Mouse (Mus musculus): ENCODE results near the gene Fxr2. TPM values are rescaled to one million over a fixed set of nuclear protein-coding genes. Genes with fewer than 3 reads are reported as not detected.

The Fxr2 gene
- total and polyA plus RNA-seq, 2 experiments from 2014 or later = 23.3 to 79.6 TPM

GRCm38 (mm10) chr11:69662213-69662966 is 29.6 kb downstream of the Fxr2 start, which contains the start of gene Mpdu1:
TSS of gene Mpdu1 (minus strand) at chr11:69662642.
- Histone ChIP-seq H3K36me3 (ENCODE audit: insufficient read depth, low read length) (peaks cover 35% of the 10 kb centered on the region), H3K27ac (peak within 1 kb of the TSS; percentile 94), H3K27me3 (ENCODE audit: insufficient read depth, low read length) (no peaks in the 10 kb centered on the region), H3K4me1 (ENCODE audit: insufficient read depth, low read length) (no peaks in the 10 kb centered on the region), H3K4me2 (ENCODE audit: low read depth, low read length) (peak within 1 kb of the TSS; percentile 54), H3K4me3 (ENCODE audit: low read length) (peak within 1 kb of the TSS; percentile 54), H3K9ac (replicated peaks; ENCODE audit: low read length) (peak within 1 kb of the TSS; percentile 61), H3K9me3 (ENCODE audit: low read length) (no peaks in the 10 kb centered on the region)
- peak; percentile 68 for TF ChIP-seq CTCF (IDR thresholded peaks at IDR 0.05; ENCODE audit: low read depth)
- peak; percentile 97 for ATAC-seq
- peak; percentile 99 for DNase-seq (ENCODE audit: low spot score)
- WGBS = under 1% methylated on average over 48 of the region's 48 CpGs

DNA sequence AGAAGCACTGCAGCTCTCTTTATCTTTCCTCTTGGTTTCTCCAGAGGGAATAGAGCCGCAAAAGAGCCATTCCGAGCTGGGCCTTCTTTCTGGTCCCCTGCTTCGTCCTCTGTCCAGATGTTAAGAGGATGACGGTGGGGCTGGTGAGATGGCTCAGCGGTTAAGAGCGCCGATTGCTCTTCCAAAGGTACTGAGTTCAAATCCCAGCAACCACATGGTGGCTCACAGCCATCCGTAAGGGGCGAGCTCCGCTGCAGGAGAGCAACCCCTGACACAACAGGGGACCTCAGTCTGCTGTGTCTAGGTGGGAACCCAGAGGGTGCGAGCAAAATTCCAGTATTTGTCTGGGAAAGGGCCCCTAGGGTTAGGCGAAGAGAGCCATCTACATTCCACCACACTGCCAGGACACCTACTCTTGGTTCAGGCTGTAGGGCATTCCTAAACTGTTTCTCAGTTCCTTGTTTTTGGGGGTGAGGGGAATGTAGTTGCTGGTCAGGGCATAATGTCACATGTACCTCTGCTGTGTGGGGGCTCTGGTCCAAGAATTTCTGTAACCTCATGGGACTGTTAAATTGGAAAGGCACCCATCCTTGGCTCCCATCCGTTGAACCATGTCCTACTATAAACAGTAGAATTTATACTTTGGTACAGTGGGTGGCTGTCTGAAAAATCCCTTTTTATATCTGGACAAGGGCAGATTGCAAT is 30.3 kb downstream of the Fxr2 start:
- 70% methylated on average over 13 of the region's 13 CpGs for WGBS
- Histone ChIP-seq H3K9me3 (ENCODE audit: low read length) (no peaks in the 10 kb centered on the region), H3K4me1 (ENCODE audit: insufficient read depth, low read length) (no peaks in the 10 kb centered on the region), H3K27ac (peak overlapping the region; percentile 94), H3K9ac (replicated peaks; ENCODE audit: low read length) (peak overlapping the region; percentile 61), H3K27me3 (ENCODE audit: insufficient read depth, low read length) (no peaks in the 10 kb centered on the region), H3K36me3 (ENCODE audit: insufficient read depth, low read length) (peaks cover 36% of the 10 kb centered on the region), H3K4me2 (ENCODE audit: low read depth, low read length) (peak overlapping the region; percentile 54), H3K4me3 (ENCODE audit: low read length) (peak overlapping the region; percentile 54)
- ATAC-seq (peak; percentile 4; the same call in 1 of the 2 replicates), DNase-seq (ENCODE audit: low spot score) (no peak)
- no peak for TF ChIP-seq CTCF (IDR thresholded peaks at IDR 0.05; ENCODE audit: low read depth)

DNA sequence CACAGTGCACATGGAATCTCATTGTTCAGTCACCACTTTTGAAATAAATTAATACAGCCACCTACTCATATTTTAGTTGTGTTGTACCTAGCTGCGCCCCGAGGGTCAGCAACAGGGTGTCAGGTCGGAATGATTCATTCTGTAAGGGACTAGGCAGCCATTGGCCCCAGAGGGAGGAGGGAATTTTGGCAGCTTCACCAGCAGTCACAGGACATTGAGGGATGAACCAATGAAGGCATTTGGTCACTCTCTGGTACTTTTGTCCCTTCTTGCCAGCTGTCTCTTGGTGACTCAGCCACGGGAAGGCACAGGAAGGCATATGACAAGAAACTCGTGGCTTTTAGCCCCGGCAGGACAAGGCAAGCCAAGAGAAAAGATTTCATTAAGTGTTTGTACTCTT is 31.0 kb downstream of the Fxr2 start:
- Histone ChIP-seq H3K4me3 (ENCODE audit: low read length) (no peak overlapping the region), H3K4me1 (ENCODE audit: insufficient read depth, low read length) (no peaks in the 10 kb centered on the region), H3K9me3 (ENCODE audit: low read length) (no peaks in the 10 kb centered on the region), H3K4me2 (ENCODE audit: low read depth, low read length) (no peak overlapping the region), H3K27ac (0 out of 2 replicates have a peak overlapping the region, but pooled peaks have one; percentile 94), H3K36me3 (ENCODE audit: insufficient read depth, low read length) (peaks cover 43% of the 10 kb centered on the region), H3K9ac (replicated peaks; ENCODE audit: low read length) (no peak overlapping the region), H3K27me3 (ENCODE audit: insufficient read depth, low read length) (no peaks in the 10 kb centered on the region)
- 83% methylated on average over 6 of the region's 6 CpGs for WGBS
- DNase-seq (ENCODE audit: low spot score) (no peak), ATAC-seq (no peak)
- no peak for TF ChIP-seq CTCF (IDR thresholded peaks at IDR 0.05; ENCODE audit: low read depth)

DNA sequence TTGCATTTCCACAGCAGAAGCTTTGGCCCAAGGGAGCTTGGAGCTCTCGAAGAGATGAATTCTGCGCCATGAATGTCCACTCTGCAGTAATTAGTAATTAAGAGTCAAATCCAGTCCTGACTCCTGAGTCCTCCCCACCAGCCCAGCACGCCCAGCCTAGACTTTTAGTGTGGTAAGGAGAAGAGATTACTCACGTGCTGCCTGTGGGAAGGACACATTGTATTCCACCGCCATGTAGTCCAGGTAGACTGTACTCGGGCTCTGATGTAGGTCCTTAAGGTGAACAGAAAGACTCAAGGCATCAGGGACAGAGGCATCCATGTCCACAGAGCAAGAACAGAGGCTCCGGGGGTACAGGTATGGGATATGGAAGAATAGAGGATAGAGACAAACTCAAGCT is 32.1 kb downstream of the Fxr2 start:
- H3K4me1 ChIP-seq (ENCODE audit: insufficient read depth, low read length) = no peaks in the 10 kb centered on the region; the same call in 1 of the 2 replicates
- no peak overlapping the region for H3K4me3 ChIP-seq (ENCODE audit: low read length)
- no peak overlapping the region for H3K27ac ChIP-seq
- 92% methylated on average over 7 of the region's 7 CpGs for WGBS
- no peak for DNase-seq (ENCODE audit: low spot score)
- no peak overlapping the region for H3K4me2 ChIP-seq (ENCODE audit: low read depth, low read length)
- H3K27me3 ChIP-seq (ENCODE audit: insufficient read depth, low read length) = no peaks in the 10 kb centered on the region
- H3K9ac ChIP-seq (replicated peaks; ENCODE audit: low read length) = no peak overlapping the region
- H3K9me3 ChIP-seq (ENCODE audit: low read length) = no peaks in the 10 kb centered on the region
- no peak for TF ChIP-seq CTCF (IDR thresholded peaks at IDR 0.05; ENCODE audit: low read depth)
- peaks cover 49% of the 10 kb centered on the region for H3K36me3 ChIP-seq (ENCODE audit: insufficient read depth, low read length)
- no peak for ATAC-seq

DNA sequence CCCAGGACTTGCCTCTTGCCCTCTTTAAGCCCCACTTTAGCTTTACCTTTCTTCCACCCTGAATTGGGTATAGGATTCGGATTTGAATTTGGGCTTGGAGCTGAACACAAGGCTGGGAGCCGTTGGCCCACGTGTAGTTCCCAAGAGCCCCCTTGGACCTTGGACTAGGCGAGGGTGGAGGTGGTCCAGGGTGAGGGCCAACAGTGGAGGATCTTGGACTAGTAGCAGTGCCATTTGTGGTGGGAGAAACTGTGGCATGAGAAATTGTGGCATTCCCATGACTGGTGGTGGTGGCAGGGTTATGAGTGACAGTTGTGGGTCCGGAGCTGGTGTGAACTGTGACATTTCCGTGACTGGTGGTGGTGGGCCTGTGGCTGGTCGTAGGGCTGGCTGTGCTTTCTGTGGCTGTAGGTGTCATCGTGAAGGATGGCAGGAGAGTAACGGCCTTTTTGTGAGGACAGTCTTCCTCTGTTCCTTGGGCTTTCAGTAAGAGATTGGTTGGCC is 32.7 kb downstream of the Fxr2 start:
- Histone ChIP-seq H3K4me3 (ENCODE audit: low read length) (no peak overlapping the region), H3K9me3 (ENCODE audit: low read length) (no peaks in the 10 kb centered on the region), H3K27ac (no peak overlapping the region; the same call in 1 of the 2 replicates), H3K27me3 (ENCODE audit: insufficient read depth, low read length) (no peaks in the 10 kb centered on the region), H3K4me1 (ENCODE audit: insufficient read depth, low read length) (peaks cover 5% of the 10 kb centered on the region; the same call in 1 of the 2 replicates), H3K4me2 (ENCODE audit: low read depth, low read length) (no peak overlapping the region), H3K9ac (replicated peaks; ENCODE audit: low read length) (no peak overlapping the region), H3K36me3 (ENCODE audit: insufficient read depth, low read length) (peaks cover 50% of the 10 kb centered on the region)
- DNase-seq (ENCODE audit: low spot score) (no peak), ATAC-seq (no peak)
- WGBS = 75% methylated on average over 9 of the region's 9 CpGs
- no peak for TF ChIP-seq CTCF (IDR thresholded peaks at IDR 0.05; ENCODE audit: low read depth)

GRCm38 (mm10) chr11:69665961-69666664 is 33.3 kb downstream of the Fxr2 start, which contains the start of gene Cd68:
TSS of gene Cd68 (minus strand) at chr11:69666153.
- 37% methylated on average over 7 of the region's 7 CpGs for WGBS
- Histone ChIP-seq H3K27ac (no peak within 1 kb of the TSS; the same call in 1 of the 2 replicates), H3K9me3 (ENCODE audit: low read length) (no peaks in the 10 kb centered on the region), H3K27me3 (ENCODE audit: insufficient read depth, low read length) (no peaks in the 10 kb centered on the region), H3K4me2 (ENCODE audit: low read depth, low read length) (no peak within 1 kb of the TSS), H3K9ac (replicated peaks; ENCODE audit: low read length) (no peak within 1 kb of the TSS), H3K36me3 (ENCODE audit: insufficient read depth, low read length) (peaks cover 50% of the 10 kb centered on the region), H3K4me3 (ENCODE audit: low read length) (no peak within 1 kb of the TSS), H3K4me1 (ENCODE audit: insufficient read depth, low read length) (peaks cover 5% of the 10 kb centered on the region; the same call in 1 of the 2 replicates)
- TF ChIP-seq CTCF (IDR thresholded peaks at IDR 0.05; ENCODE audit: low read depth) = no peak
- DNase-seq (ENCODE audit: low spot score) = peak; percentile 57
- no peak for ATAC-seq
